Mouse (Mus musculus) hindbrain, embryonic 10.5 days (tissue): ENCODE results near the gene Pde4b. TPM values are rescaled to one million over a fixed set of nuclear protein-coding genes. Genes with fewer than 3 reads are reported as not detected.

ENCODE experiments used
- polyA plus RNA-seq: library from polyadenylated mRNA; unstranded; fragments of >200 nt; fragmentation: Nextera tagmentation; extraction: Ambion mirVana; gene quantifications from 2 replicates; pipeline ENCODE4 v1.2.1, GENCODE M21; 2016

The Pde4b gene
- polyA plus RNA-seq, 1 experiment from 2014 or later: 6.7 TPM

Other genes starting within 250 kb of the Pde4b start
- gene B020004J07Rik, start 243.5 kb upstream of the Pde4b start, polyA plus RNA-seq: not detected in 2 replicates
- not detected in 2 replicates for gene C130073F10Rik, start 193.8 kb upstream of the Pde4b start, polyA plus RNA-seq
- gene Gm12800, start 178.4 kb upstream of the Pde4b start, polyA plus RNA-seq: not detected in 2 replicates
- not detected in 2 replicates for gene Gm12794, start 147.1 kb upstream of the Pde4b start, polyA plus RNA-seq
- not detected in 2 replicates for gene Gm12790, start 106.5 kb upstream of the Pde4b start, polyA plus RNA-seq
- not detected in 2 replicates for gene Gm12789, start 100.9 kb upstream of the Pde4b start, polyA plus RNA-seq